Mouse (Mus musculus): ENCODE data around the gene Setd4.
A peak's percentile ranks its signal among the peaks of the same experiment; 100 is the strongest.
"Not testable (repeated sequence)": the region's sequence is repeated elsewhere in the genome, so short reads cannot be mapped to it uniquely, and the experiment has no call there.

Gene Setd4

GRCm38 (mm10) chr16:93603439-93604212 is at the start of gene Setd4:
TSS of gene Setd4 (minus strand) at chr16:93604063.
- peak; percentile 90 for DNase-seq (ENCODE audit: low read depth)

GRCm38 (mm10) chr16:93648441-93649183 is 44.7 kb upstream of the Setd4 start:
- DNase-seq (ENCODE audit: low read depth): no peak

GRCm38 (mm10) chr16:93644006-93644405 is 40.1 kb upstream of the Setd4 start:
- no peak for DNase-seq (ENCODE audit: low read depth)

- DNase-seq (ENCODE audit: low read depth): no peak
Measured at GRCm38 (mm10) chr16:93627761-93628400, 24.0 kb upstream of the Setd4 start, which contains the start of gene Gm5678. TSS of gene Gm5678 (plus strand) at chr16:93628097.

GRCm38 (mm10) chr16:93626745-93627144 is 22.9 kb upstream of the Setd4 start:
- DNase-seq (ENCODE audit: low read depth): no peak

GRCm38 (mm10) chr16:93624671-93625070 is 20.8 kb upstream of the Setd4 start:
- DNase-seq (ENCODE audit: low read depth): no peak

- not testable (repeated sequence) for DNase-seq (ENCODE audit: low read depth)
Measured at GRCm38 (mm10) chr16:93623759-93624158, 19.9 kb upstream of the Setd4 start.

GRCm38 (mm10) chr16:93615118-93615870 is 11.4 kb upstream of the Setd4 start:
- no peak for DNase-seq (ENCODE audit: low read depth)

GRCm38 (mm10) chr16:93610961-93611360 is 7.1 kb upstream of the Setd4 start:
- DNase-seq (ENCODE audit: low read depth): no peak

- no peak for DNase-seq (ENCODE audit: low read depth)
Measured at GRCm38 (mm10) chr16:93609796-93610195, 5.9 kb upstream of the Setd4 start.

GRCm38 (mm10) chr16:93608731-93609130 is 4.9 kb upstream of the Setd4 start:
- no peak for DNase-seq (ENCODE audit: low read depth)

GRCm38 (mm10) chr16:93607669-93608101 is 3.8 kb upstream of the Setd4 start:
- DNase-seq (ENCODE audit: low read depth): peak; percentile 85

GRCm38 (mm10) chr16:93606146-93606545 is 2.3 kb upstream of the Setd4 start:
- no peak for DNase-seq (ENCODE audit: low read depth)

GRCm38 (mm10) chr16:93605553-93605952 is 1.7 kb upstream of the Setd4 start, which contains the start of gene Cbr1:
TSS of gene Cbr1 (plus strand) at chr16:93605853.
- no peak for DNase-seq (ENCODE audit: low read depth)

GRCm38 (mm10) chr16:93604481-93604969 is 662 bp upstream of the Setd4 start:
- no peak for DNase-seq (ENCODE audit: low read depth)

GRCm38 (mm10) chr16:93599461-93599860 is 4.4 kb downstream of the Setd4 start:
- DNase-seq (ENCODE audit: low read depth): no peak

GRCm38 (mm10) chr16:93597551-93597950 is 6.3 kb downstream of the Setd4 start:
- no peak for DNase-seq (ENCODE audit: low read depth)

- DNase-seq (ENCODE audit: low read depth): no peak
Measured at GRCm38 (mm10) chr16:93596807-93597206, 7.1 kb downstream of the Setd4 start.

- no peak for DNase-seq (ENCODE audit: low read depth)
Measured at GRCm38 (mm10) chr16:93595766-93596165, 8.1 kb downstream of the Setd4 start.

GRCm38 (mm10) chr16:93594448-93594847 is 9.4 kb downstream of the Setd4 start:
- DNase-seq (ENCODE audit: low read depth): no peak

- no peak for DNase-seq (ENCODE audit: low read depth)
Measured at GRCm38 (mm10) chr16:93593406-93593805, 10.5 kb downstream of the Setd4 start.

GRCm38 (mm10) chr16:93592711-93593110 is 11.2 kb downstream of the Setd4 start:
- no peak for DNase-seq (ENCODE audit: low read depth)

Data from fibroblast of lung, adult 2 months (primary cell).